Mouse (Mus musculus) adrenal gland, postnatal 25 days (tissue): Measurements from ENCODE around the gene Ssrp1. TPM values are rescaled to one million over a fixed set of nuclear protein-coding genes. Genes with fewer than 3 reads are reported as not detected.
A peak's percentile ranks its signal among the peaks of the same experiment; 100 is the strongest.

Experiments used
- DNase-seq: peaks from one replicate; pipeline ENCODE4 v3.0.0; 2021; ENCODE audit warnings: mixed read lengths
- total RNA-seq: library from RNA; stranded (reverse); gene quantifications from 2 replicates; pipeline ENCODE4 v1.2.3, GENCODE M21; 2021

Gene Ssrp1
- total RNA-seq, 1 experiment from 2014 or later: 136 TPM

DNA sequence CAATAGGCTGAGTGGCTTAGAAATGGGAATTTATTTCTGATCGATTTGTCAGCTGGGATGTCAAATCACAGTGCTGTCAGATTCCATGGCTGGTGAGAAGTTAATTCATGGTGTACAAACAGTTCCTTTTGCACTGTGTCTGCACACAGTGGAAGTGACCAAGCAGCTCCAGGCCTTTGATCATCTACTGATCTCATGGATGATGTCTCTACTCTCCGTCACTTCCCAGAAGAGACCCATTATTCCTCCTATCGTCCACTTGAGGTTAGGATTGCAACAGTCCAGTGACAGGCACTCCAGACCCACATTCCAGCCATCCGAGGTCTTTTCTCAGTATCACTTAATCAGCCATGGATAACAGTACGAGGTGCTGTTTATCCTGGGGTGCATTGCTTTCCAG is 36.7 kb downstream of the Ssrp1 start:
- DNase-seq: no peak

- DNase-seq: no peak
Measured at GRCm38 (mm10) chr2:85088716-85089646, 51.9 kb downstream of the Ssrp1 start.

DNA sequence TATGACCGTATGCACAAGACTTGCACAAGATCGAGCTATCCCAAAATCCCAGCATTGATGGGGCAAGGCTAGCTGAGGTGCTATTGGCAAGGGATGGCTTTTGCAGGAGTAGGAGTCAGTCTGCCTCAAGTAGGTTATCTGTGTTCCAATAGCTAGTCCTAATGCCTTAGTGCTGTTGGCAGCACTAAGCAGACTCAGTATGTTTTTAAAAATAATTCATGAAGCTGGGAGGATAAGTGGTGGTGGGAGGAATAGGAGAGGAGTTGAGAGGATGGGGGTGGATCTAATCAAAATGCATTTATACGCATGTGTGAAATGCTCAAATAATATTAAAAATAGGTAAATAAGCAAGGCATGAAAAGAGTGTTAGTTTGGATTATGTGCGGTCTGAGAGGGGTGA is 54.3 kb downstream of the Ssrp1 start:
- no peak for DNase-seq

DNA sequence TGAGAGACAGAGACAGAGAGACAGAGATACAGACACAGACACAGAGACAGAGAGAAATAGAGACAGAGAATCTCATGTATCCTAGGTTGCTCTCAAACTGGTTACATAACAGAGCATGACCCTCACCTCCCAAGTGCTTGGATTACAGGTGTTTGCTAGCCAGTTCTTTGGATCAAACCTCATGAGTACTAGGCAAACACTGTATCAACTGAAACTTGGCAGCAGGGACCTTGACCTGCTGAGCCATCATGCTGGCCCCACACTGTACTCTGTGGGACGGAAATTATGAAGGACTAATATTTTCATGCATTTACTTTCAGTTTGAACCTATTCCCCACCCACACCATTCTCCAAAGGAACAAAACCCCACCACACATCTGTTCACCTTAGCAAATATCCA is 56.3 kb downstream of the Ssrp1 start:
- DNase-seq: no peak

- peak; percentile 16 for DNase-seq
Measured at GRCm38 (mm10) chr2:85095906-85096305, 58.9 kb downstream of the Ssrp1 start.

Other genes starting within 250 kb of the Ssrp1 start
- gene Ube2l6, start 238.4 kb upstream of the Ssrp1 start, total RNA-seq: 16.9 and 19.9 TPM in 2 replicates
- not detected in 2 replicates for gene Smtnl1, start 214.6 kb upstream of the Ssrp1 start, total RNA-seq
- 40.4 and 43.8 TPM in 2 replicates for gene Timm10, start 210.2 kb upstream of the Ssrp1 start, total RNA-seq
- gene Slc43a1, start 198.4 kb upstream of the Ssrp1 start, total RNA-seq: 2.4 and 4.3 TPM in 2 replicates
- gene Rtn4rl2, start 150.5 kb upstream of the Ssrp1 start, total RNA-seq: 1.2 TPM in 2 replicates
- 54.7 and 55.7 TPM in 2 replicates for gene Slc43a3, start 100.7 kb upstream of the Ssrp1 start, total RNA-seq
- not detected in 2 replicates for gene Prg2, start 56.8 kb upstream of the Ssrp1 start, total RNA-seq
- gene Prg3, start 49.0 kb upstream of the Ssrp1 start, total RNA-seq: not detected in 2 replicates
- gene P2rx3, start 228 bp downstream of the Ssrp1 start, total RNA-seq: 0.76 and 2.2 TPM in 2 replicates
- gene Tnks1bp1, start 10.8 kb downstream of the Ssrp1 start, total RNA-seq: 80.1 and 137 TPM in 2 replicates
- 45.1 and 46.7 TPM in 2 replicates for gene Aplnr, start 99.0 kb downstream of the Ssrp1 start, total RNA-seq
- gene Lrrc55, start 160.0 kb downstream of the Ssrp1 start, total RNA-seq: 15.8 and 19.7 TPM in 2 replicates